ENCODE assay signal across 8 mouse cellular contexts in genomic region chr1:118981943-118982804, GRCm38 (mm10).
DNase-seq lines count a peak whose midpoint lies in the region; ATAC-seq and TF ChIP-seq lines count a peak whose summit lies in the region.

No protein-coding gene starts in this region.

- H3K27ac ChIP-seq in spleen, adult 2 months (ENCODE audit: insufficient read depth, low read length): peak overlapping the region; percentile 16; the same call in 1 of the 2 replicates
- peak overlapping the region; percentile 52 for H3K27ac ChIP-seq in forebrain, postnatal 0 days (ENCODE audit: low read depth, low read length)

- no peak overlapping the region for H3K4me3 ChIP-seq in spleen, adult 2 months (ENCODE audit: extremely low read depth, insufficient read depth, insufficient read length)
- no peak overlapping the region for H3K4me3 ChIP-seq in forebrain, postnatal 0 days (ENCODE audit: low read depth, low read length)

- no peaks in the 10 kb centered on the region for H3K36me3 ChIP-seq in spleen, adult 2 months (ENCODE audit: control insufficient read depth, insufficient read depth, low read length)
- H3K36me3 ChIP-seq in forebrain, postnatal 0 days (ENCODE audit: insufficient read depth): no peaks in the 10 kb centered on the region

- no peak for TF ChIP-seq CTCF in spleen, adult 2 months (IDR thresholded peaks at IDR 0.05; ENCODE audit: extremely low read depth, insufficient read depth, insufficient read length, insufficient replicate concordance)
- no peak for TF ChIP-seq CTCF in forebrain, postnatal 0 days (IDR thresholded peaks at IDR 0.05; ENCODE audit: low read depth)

- DNase-seq in spleen, adult 2 months (ENCODE audit: low read depth in 1 of 2, low spot score in 2 of 2): no peak
- no peak for DNase-seq in spleen, postnatal 36 days (ENCODE audit: low spot score in 2 of 2)
- peak; percentile 87 for DNase-seq in forebrain, postnatal 0 days
- peak; percentile 90 for DNase-seq in heart, postnatal 4 days
- peak; percentile 44 to 50 for DNase-seq in layer of hippocampus, postnatal 36 days
- peak; percentile 88 for DNase-seq in mesoderm, embryonic 11.5 days (ENCODE audit: low read depth, low spot score)
- DNase-seq in right cerebral cortex, postnatal 4 days: peak; percentile 72

- peak; percentile 94 for ATAC-seq in forebrain, postnatal 0 days
- no peak for ATAC-seq in megakaryocyte, adult 5-6 weeks (ENCODE audit: poor library complexity, severe bottlenecking)

- H3K4me2 ChIP-seq in forebrain, postnatal 0 days (ENCODE audit: low read depth): no peak overlapping the region

- no peaks in the 10 kb centered on the region for H3K4me1 ChIP-seq in spleen, adult 2 months (ENCODE audit: control insufficient read depth, insufficient read depth, insufficient read length)
- H3K4me1 ChIP-seq in forebrain, postnatal 0 days (ENCODE audit: insufficient read depth): peaks cover 14% of the 10 kb centered on the region; the same call in 1 of the 2 replicates

- H3K9ac ChIP-seq in forebrain, postnatal 0 days: no peak overlapping the region

- no peaks in the 10 kb centered on the region for H3K27me3 ChIP-seq in spleen, adult 2 months (ENCODE audit: control insufficient read depth, insufficient read depth, low read length)
- no peaks in the 10 kb centered on the region for H3K27me3 ChIP-seq in forebrain, postnatal 0 days (ENCODE audit: insufficient read depth, low read length)

- no peak for TF ChIP-seq POLR2A in spleen, adult 2 months (IDR thresholded peaks at IDR 0.05; ENCODE audit: low read depth, low read length)

- no peaks in the 10 kb centered on the region for H3K9me3 ChIP-seq in forebrain, postnatal 0 days (ENCODE audit: low read length)

- WGBS in spleen, adult 2 months: 19% methylated on average over 16 of the region's 16 CpGs
- WGBS in forebrain, postnatal 0 days: 13% methylated on average over 16 of the region's 16 CpGs

Comparison
In these comparisons a context has a peak if more than half of its experiments do, and no peak if none do; other contexts are left out.
1. DNase-seq: peak in forebrain, postnatal 0 days (single experiment), heart, postnatal 4 days (single experiment), layer of hippocampus, postnatal 36 days (2 of 2), mesoderm, embryonic 11.5 days (single experiment) and right cerebral cortex, postnatal 4 days (single experiment); none in spleen, adult 2 months (0 of 2) and spleen, postnatal 36 days (0 of 2).